Mouse (Mus musculus) embryonic stem cell, embryonic (primary cell): Measurements from ENCODE around the gene Akap11.

Experiments used
- CTCF ChIA-PET, 4 experiments: fragments of 300-600 bp in 2 of 4; fragments of 350-600 bp in 2 of 4; sonication (Branson Sonifier 250); formaldehyde crosslinking; loops; one replicate each; lab custom pipeline; 2022; ENCODE audit warnings: inconsistent platforms in 2 of 4; lab: Charles Lee
- POLR2A ChIA-PET, 4 experiments: fragments of 300-600 bp in 2 of 4; fragments of 350-600 bp in 2 of 4; sonication (Branson Sonifier 250); formaldehyde crosslinking; loops; one replicate each; lab custom pipeline; 2022; ENCODE audit warnings: antibody characterized with exemption in 4 of 4, inconsistent platforms in 1 of 4; lab: Charles Lee

The Akap11 gene

GRCm38 (mm10) chr14:78474058-78474457 is 62.5 kb downstream of the Akap11 start:
- CTCF ChIA-PET: interaction anchor here in 1 of 4 experiments (0.6 kb wide), 1 partner anchor 192 kb away, joined by 3 read pairs; no protein-coding TSS in a partner anchor
- POLR2A ChIA-PET: no interaction called here

- CTCF ChIA-PET: interaction anchor here in 1 of 4 experiments (1.3 kb wide), 1 partner anchor 12 kb away, joined by 3 read pairs; no protein-coding TSS in a partner anchor
- POLR2A ChIA-PET: no interaction called here
Observed at GRCm38 (mm10) chr14:78470714-78471113, 65.9 kb downstream of the Akap11 start.

GRCm38 (mm10) chr14:78468991-78469390 is 67.6 kb downstream of the Akap11 start:
- CTCF ChIA-PET: interaction anchor here in 2 of 4 experiments (0.5 kb wide), 2 partner anchors 8 to 129 kb away, joined by 4 to 8 read pairs; no protein-coding TSS in a partner anchor
- POLR2A ChIA-PET: interaction anchor here in 2 of 4 experiments (0.7 to 1.0 kb wide), 2 partner anchors 14 to 707 kb away, joined by 3 to 5 read pairs; no protein-coding TSS in a partner anchor

GRCm38 (mm10) chr14:78467994-78468393 is 68.6 kb downstream of the Akap11 start:
- ChIA-PET POLR2A (interaction anchor here in 1 of 4 experiments (1.0 kb wide), 1 partner anchor 15 kb away, joined by 5 read pairs; no protein-coding TSS in a partner anchor), CTCF (no interaction called here)

- CTCF ChIA-PET: no interaction called here
- POLR2A ChIA-PET: no interaction called here
Observed at GRCm38 (mm10) chr14:78464353-78464752, 72.3 kb downstream of the Akap11 start.

GRCm38 (mm10) chr14:78459121-78459520 is 77.5 kb downstream of the Akap11 start:
- CTCF ChIA-PET: no interaction called here
- POLR2A ChIA-PET: no interaction called here

GRCm38 (mm10) chr14:78458705-78459104 is 77.9 kb downstream of the Akap11 start:
- POLR2A ChIA-PET: no interaction called here
- CTCF ChIA-PET: no interaction called here

GRCm38 (mm10) chr14:78454970-78455369 is 81.6 kb downstream of the Akap11 start:
- CTCF ChIA-PET: interaction anchor here in 1 of 4 experiments (1.1 kb wide), 1 partner anchor 71 kb away, joined by 3 read pairs; no protein-coding TSS in a partner anchor

GRCm38 (mm10) chr14:78448807-78449406 is 87.7 kb downstream of the Akap11 start:
- POLR2A ChIA-PET: no interaction called here
- CTCF ChIA-PET: interaction anchor here in 2 of 4 experiments (0.6 to 0.7 kb wide), 2 partner anchors 21 to 175 kb away, joined by 3 read pairs; no protein-coding TSS in a partner anchor

More at GRCm38 (mm10) chr14:78454970-78455369, 81.6 kb downstream of the Akap11 start:
- POLR2A ChIA-PET: interaction anchor here in 1 of 4 experiments (0.8 kb wide), 1 partner anchor 182 kb away, joined by 6 read pairs; no protein-coding TSS in a partner anchor

- CTCF ChIA-PET: interaction anchor here in 1 of 4 experiments (0.7 kb wide), 1 partner anchor 174 kb away, joined by 3 read pairs; no protein-coding TSS in a partner anchor
Observed at GRCm38 (mm10) chr14:78448017-78448416, 88.6 kb downstream of the Akap11 start.

GRCm38 (mm10) chr14:78447542-78447941 is 89.1 kb downstream of the Akap11 start:
- ChIA-PET POLR2A (interaction anchor here in 1 of 4 experiments (0.7 kb wide), 1 partner anchor 25 kb away, joined by 3 read pairs; no protein-coding TSS in a partner anchor), CTCF (no interaction called here)

More at GRCm38 (mm10) chr14:78448017-78448416, 88.6 kb downstream of the Akap11 start:
- POLR2A ChIA-PET: no interaction called here
